Mouse (Mus musculus) urinary bladder, postnatal 25 days (tissue): Measurements from ENCODE around the gene Mcub.

Experiments used
- DNase-seq: peaks from one replicate; pipeline ENCODE4 v3.0.0; 2022; ENCODE audit warnings: low spot score

The Mcub gene

GRCm38 (mm10) chr3:129949158-129949773 lies 20.7 kb downstream of the Mcub start:
- no peak for DNase-seq

DNA sequence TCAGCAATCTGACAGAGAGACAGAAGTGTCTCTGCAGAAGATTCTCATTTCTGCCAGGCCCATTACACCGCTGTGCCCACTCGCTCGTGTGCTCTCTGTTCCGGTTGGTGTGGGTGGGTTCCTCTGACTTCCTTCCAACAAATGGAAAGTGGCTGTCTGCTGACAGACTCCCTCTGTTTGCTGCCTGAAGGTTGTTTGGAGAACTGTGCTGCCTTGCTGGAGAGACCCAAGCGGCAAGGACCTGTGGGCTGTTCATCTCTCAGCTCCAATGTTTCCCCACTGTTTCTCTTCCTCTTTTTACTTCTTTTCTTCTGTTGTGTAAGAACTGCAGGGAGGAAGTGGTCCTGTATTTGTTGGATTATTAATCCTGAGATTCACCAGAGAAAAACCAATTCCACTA lies 21.6 kb downstream of the Mcub start:
- DNase-seq = no peak

- DNase-seq = no peak
Observed at GRCm38 (mm10) chr3:129946217-129946914, 23.6 kb downstream of the Mcub start.

DNA sequence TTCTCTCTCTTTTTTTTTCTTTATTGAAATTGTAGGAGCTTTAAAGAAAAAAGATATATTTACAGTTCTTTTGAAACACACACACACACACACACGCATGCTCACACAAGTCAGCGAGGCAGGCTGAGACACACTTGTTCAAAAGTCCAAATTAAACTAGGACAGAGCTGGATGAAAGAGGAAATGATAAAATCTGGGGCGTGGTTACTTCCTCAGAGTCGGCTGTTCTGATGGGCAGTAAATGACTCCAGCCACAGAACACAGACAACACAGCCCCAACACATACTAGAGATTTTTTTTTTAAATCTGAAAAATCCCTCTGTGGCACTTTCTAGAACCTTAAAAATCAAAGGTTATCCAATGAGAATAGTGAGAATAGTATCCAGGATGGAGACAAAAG lies 26.2 kb downstream of the Mcub start:
- no peak for DNase-seq

GRCm38 (mm10) chr3:129941291-129941690 lies 28.7 kb downstream of the Mcub start:
- DNase-seq = no peak

DNA sequence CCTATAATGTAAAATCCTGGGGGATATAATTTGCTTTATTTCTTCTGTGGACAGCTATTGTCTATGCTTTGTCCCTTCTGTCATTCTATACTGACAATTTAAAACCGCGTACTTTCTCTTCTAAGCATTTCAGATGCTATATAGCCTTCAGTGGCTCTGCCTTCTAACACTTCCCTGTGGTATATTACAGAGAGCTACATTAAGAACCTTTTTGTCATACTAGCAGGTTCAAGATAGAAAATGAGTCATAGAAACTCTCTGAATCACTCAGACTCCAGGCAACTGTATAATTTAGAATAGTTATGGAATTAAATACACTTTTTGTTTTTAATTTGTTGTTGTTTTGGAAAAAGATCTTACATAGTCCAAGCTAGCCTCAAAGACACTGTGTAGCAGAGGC lies 29.2 kb downstream of the Mcub start:
- DNase-seq = no peak

GRCm38 (mm10) chr3:129939058-129939457 lies 30.9 kb downstream of the Mcub start:
- no peak for DNase-seq

GRCm38 (mm10) chr3:129937848-129938247 lies 32.2 kb downstream of the Mcub start:
- peak; percentile 16 for DNase-seq

- no peak for DNase-seq
Observed at GRCm38 (mm10) chr3:129936561-129936960, 33.4 kb downstream of the Mcub start.

GRCm38 (mm10) chr3:129932443-129932842 lies 37.6 kb downstream of the Mcub start:
- no peak for DNase-seq

DNA sequence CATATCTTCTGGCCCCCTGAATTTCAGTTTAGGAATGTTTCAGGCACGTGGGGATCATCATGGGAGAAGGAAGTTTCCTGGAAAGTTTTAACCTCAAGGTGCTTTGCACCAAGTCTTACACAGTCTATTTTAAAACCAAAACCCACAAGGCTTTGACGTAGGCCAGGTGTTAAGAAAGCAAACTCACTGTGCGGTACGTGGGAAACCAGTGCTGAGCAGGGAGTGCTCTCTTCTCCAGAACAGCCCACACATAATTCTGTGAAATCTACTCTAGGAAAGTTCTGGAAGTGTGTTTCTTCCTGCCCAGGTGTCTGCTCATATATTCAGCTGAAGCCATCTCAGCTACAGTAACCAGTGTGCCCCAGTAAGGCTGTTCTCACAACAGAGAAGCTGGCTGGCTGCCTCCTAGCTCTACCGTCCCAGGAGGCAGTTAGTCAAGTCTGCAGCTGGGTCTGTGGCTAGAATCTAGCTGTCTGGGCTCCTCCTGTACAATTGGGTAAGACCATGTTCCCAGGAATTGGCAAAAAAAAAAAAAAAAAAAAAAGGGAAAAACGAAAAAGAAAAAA lies 39.7 kb downstream of the Mcub start:
- no peak for DNase-seq

- DNase-seq = no peak
Observed at GRCm38 (mm10) chr3:129925861-129926260, 44.1 kb downstream of the Mcub start.

DNA sequence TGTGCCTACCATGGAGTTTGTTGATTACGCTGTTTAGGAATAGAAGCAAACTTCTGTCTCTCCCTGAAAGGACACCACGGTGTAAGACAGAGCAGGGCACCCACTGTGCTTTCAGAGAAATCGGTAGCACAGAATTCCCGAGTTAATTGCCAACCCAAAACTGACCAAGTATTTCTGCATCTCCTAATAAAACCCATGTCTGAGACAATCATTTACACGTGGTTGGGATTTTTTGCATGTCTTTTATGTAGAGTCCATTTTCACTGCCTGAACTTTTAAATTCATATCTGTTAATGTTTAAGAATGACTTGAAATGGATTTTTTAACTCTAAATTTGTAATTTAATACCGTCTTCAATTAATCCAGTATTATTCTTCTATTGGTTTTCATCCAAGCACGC lies 46.4 kb downstream of the Mcub start:
- DNase-seq = no peak

- DNase-seq = peak; percentile 59
Observed at GRCm38 (mm10) chr3:129918434-129918833, 51.6 kb downstream of the Mcub start.

DNA sequence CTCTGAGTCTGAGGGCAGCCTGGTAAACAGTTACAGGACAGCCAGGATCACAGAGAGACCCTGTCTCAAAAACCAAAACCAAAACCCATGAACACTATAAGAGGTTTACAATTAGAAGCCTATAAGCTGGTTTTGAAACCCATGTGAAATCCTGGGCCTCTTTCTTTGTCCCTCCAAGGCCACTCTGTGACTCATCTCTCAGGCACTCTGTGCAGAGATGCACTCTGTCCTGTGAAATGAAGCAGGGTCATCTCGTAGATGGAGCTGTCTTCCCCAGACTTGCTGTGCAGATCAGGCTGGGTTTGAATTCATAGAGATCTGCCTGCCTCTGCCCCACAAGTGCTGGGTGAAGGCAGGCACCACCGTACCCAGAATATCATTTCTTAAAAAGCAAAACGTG lies 52.6 kb downstream of the Mcub start:
- no peak for DNase-seq

DNA sequence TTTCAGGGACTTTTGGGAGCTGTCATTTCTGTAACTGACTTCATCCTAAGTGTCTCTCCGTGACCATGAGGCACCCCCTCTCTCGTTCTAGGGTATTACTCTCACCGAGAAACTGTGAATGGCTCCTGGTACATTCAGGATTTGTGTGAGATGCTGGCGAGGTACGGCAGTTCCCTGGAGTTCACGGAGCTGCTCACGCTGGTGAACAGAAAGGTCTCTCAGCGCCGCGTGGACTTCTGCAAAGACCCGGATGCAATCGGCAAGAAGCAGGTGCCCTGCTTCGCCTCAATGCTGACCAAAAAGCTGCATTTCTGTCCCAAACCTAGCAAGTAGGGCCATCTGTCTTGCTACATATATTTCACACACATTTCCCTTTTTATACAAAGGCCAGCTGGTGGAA lies 56.8 kb downstream of the Mcub start:
- DNase-seq = no peak

DNA sequence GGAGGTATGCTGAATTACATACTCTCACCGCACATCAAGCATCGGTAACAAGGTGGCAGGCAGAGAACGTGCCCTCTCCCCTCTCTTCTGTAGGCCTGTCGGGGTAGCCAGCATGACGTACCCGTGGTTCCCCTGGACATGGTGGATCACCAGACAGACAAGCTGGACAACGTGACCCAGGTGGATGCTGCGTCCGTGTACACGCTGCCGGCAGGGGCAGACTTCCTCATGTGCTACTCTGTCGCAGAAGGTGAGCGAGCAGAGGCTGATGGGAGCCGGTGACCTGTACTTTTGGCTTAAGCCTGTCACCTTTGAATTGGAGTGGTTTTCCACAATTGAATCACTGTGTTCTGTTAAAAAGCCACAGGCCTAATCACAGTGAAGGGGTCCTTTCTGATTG lies 58.0 kb downstream of the Mcub start:
- no peak for DNase-seq

GRCm38 (mm10) chr3:129904381-129905132 lies 65.4 kb downstream of the Mcub start:
- DNase-seq = no peak

GRCm38 (mm10) chr3:129903866-129904265 lies 66.1 kb downstream of the Mcub start:
- no peak for DNase-seq

DNA sequence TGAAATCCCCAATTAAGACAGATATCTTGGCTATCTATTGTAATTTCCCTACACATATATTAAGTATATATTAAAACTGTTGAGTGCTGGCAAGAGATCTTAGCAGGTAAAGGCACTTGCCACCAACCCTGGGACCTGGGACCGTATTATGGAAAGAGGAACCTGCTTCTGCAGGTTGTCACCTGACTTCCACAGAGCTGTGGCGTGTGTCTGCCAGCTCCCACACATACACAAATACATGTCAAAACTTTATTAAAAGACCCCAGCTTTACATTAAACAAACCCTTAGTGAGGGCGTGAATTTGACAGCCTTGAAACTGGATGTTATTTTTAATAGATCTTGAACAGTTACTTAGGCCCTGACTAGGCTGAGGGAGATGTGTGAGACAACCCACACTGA lies 66.6 kb downstream of the Mcub start:
- DNase-seq = no peak

DNA sequence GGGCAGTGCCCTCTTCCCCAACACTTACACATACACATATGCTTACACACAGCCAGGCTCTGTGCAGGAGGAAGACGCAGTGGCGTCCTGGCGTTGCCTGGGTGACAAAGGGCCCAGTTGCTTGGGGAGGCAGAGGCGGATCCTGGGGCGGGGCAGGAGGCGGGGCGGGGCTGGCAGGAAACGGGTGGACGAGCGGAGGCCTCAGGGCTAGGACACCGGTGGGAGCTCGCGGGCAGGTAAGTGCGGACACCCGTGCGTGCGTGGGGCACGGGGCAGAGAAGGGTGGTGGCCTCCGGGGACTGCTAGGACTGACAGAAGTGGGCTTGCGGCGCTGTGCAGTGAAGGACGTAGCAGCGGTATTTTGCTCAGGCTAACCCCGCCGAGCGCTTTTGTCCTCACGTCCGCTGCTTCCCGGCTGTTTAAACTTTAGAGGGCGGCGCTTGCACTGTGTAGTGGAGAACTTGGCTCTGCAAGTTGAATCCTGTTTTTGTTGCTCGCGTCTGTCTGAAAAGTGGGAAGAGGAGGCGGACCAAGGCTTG lies 68.7 kb downstream of the Mcub start, which contains the start of gene Casp6:
TSS of gene Casp6 (plus strand) at position 155 of the 539 bp plus-strand sequence.
- DNase-seq = peak; percentile 70

DNA sequence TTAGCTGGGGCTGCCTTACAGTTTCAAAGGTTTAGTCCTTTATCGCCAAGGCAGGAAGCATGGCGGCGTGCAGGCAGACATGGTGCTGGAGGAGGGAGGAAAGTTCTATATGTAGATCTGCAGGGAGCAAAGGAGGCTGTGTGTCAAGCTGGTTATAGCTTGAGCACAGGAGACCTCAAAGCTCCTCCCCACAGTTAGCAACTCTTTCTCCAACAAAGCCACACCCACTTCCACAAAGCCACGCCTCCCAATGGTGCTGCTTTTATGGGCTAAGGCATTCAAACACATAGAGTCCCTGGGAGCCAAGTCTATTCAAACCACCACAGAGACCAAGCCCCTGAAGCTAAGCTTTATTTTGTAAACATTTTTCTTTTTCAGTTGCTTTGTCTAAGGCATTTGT lies 71.1 kb downstream of the Mcub start:
- no peak for DNase-seq

DNA sequence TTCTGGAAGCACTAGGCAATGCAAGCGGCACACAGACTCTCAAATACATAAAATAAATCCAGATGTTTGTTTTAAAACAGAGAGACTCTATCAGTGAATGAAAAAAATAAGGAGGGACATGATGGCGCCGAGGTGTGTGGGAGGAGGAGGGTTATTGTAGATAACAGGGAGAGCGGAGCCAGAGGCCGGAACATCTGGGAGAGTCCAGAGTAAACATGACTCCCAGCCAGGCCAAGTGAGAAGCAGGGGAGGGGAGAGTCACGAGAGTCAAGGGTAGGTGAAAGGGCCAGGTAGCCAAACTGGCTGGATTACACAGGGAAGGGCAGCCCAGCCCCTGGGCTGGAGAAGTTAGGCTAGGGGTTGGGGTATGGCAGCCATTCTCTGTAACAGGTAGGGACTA lies 73.4 kb downstream of the Mcub start:
- DNase-seq = no peak
